Mouse (Mus musculus) urinary bladder, postnatal 25 days (tissue): ENCODE measurements around the gene Plg.

Experiments used
- DNase-seq: peaks from one replicate; pipeline ENCODE4 v3.0.0; 2022; ENCODE audit warnings: low spot score

The Plg gene

GRCm38 (mm10) chr17:12387781-12388180 is 9.4 kb downstream of the Plg start:
- DNase-seq = no peak

DNA sequence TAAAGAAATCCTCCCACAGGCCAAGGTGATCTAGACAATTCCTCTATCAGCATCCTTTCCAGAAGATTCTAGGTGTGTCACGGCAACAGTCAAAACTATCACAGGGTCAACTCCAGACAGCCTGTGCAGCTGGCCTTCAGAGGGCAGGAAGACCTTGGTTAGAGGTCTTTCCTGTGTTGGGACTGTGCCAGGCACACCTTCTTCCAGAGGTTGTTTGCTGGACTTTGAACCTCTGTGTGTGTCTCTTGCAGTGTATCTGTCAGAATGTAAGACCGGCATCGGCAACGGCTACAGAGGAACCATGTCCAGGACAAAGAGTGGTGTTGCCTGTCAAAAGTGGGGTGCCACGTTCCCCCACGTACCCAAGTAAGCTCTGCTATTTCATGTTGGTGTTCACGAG is 9.8 kb downstream of the Plg start:
- DNase-seq = no peak

DNA sequence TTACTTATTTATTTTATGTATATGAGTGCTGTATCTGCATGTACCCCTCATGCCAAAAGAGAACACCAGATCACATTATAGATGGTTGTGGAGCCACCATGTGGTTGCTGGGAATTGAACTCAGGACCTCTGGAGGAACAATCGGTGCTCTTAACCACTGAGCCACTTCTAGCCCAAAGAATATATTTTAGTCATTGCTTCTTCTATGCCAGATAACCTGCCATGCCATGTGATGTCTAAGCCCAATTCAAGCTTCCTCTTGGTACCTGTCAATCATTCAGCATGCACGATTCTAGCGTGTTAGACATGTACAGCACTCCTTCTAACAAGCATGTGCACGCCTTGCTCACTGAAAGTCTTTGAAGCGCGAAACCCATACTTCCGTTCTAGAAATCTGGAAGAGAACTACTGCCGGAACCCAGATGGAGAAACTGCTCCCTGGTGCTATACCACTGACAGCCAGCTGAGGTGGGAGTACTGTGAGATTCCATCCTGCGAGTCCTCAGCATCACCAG is 17.8 kb downstream of the Plg start:
- DNase-seq = no peak

DNA sequence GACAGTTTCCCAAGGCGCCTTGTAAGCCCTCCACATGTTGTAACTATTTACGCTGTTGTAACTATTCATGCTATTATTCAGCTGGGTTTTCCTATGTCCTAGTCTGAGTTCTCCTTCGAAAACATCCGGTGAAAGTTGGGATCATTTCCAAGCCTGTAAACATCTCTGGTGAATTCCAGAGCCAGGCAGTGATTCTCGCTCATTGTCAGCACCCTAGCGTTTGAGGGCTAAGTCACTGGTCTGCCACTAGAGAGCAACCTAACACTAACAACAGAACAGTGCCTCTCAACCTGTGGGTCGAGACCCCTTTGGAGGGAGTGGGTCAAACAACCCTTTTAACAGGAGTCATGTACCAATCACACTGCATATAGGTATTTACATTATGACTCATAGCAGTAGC is 25.0 kb downstream of the Plg start:
- DNase-seq = no peak

GRCm38 (mm10) chr17:12409346-12409944 is 31.0 kb downstream of the Plg start:
- no peak for DNase-seq

DNA sequence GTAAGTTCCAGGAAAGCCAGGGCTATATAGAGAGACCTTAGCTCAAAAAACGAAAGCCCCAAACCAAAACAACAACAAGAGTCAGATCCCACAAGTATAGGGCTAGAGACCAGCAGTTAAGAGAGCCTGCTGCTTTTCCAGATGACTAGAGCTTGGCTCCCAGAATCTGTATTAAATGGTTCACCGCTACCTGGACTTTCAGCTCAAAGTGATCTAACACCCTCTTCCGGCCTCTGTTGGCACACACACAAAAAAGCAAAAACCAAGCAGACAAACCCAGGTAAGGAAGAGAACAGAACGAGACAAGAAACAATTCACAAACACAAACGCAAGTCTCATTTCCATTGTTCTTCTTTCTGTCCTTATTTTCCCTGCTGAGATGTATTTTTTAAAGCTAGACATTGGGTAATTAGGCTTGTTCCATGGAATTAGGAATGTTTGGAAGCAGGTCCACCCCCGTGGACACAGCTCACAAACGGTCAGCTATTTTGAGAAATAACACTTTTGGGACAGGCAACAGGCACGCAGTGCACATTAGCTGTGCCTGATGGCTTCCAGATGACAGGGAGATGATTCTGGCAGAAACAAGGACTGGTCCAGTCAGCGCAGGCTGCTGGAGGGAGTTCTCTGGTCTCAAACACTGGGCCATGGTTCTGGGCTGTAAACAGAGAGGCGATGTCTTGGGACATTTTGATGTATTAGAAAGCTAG is 33.9 kb downstream of the Plg start:
- DNase-seq = no peak

- DNase-seq = no peak
Observed at GRCm38 (mm10) chr17:12412891-12413237, 34.5 kb downstream of the Plg start.

- DNase-seq = no peak
Observed at GRCm38 (mm10) chr17:12415031-12415735, 36.8 kb downstream of the Plg start.

DNA sequence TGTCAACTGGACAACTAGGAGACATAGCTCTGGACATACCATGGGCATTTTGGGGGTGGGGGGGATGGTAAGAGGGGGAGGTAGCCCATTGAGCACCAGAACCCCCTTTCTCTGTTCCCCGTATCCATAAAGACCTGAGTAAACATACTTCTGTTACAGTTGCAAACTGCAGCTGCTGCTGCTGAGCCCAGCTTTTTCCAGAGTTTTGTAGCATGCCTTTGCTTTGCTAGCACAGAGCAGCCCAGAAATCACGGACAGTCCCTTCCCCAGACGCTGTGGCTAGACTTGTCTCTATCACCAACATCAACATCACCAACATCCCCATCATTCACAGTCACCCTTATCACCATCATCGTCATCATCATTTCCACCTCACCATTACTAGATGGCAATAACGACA is 37.3 kb downstream of the Plg start:
- DNase-seq = no peak

DNA sequence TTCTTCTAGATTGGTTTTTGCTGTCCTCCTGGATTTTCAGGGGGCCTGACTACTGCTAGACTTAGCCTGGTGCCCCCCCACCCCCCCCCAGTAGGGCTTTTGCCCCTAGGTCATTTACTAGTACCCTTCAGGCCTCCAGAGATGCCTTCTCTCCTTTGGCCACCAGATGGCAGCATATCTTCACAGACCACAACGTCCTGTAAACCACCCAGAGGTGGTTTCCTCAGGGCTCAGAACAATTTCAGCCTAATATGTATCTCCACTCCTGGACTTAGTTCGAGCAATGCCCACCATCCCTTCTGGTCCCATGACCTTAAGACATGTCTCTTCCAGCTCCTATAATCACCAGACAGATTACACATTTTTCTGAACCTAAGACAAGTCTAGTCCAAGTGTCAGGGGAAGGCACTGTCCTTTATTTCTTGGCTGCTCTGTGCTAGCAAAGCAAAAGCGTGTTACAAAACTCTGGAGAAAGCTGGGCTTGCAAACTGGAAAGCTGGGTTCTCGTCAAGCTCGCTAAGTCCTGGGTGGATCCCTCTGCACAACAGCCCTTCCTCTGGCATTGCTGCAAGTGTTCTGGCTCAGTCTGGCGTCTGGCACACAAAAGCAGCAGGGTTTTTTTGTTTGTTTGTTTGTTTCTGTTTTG is 38.0 kb downstream of the Plg start:
- DNase-seq = peak; percentile 78

DNA sequence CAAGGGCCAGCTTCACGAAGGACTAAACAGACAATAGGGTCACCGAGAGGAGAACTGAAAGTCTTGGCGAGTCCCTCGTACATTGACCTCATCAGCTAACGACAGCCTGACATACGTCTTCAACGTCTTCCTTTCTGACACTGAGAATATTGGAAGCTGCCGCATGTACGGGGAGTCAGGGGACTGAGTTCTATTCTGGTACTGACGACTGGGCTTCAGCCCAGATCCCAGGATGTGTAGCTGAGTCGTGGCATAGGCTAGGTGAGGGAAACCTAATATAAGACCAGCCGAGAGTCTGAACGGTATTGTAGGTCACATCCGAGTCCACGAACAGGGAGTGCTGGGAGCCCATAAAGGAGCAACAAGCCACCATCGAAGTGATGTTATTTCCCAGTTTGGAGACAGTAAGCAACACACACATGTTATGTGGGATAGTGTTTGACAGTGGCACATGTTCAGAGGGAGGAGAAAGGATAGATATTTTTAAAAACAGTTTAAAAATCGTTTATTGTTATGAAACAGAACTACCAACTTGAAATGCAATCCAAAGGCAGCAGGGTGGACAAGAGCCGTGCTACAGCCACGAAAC is 41.2 kb downstream of the Plg start:
- DNase-seq = no peak

DNA sequence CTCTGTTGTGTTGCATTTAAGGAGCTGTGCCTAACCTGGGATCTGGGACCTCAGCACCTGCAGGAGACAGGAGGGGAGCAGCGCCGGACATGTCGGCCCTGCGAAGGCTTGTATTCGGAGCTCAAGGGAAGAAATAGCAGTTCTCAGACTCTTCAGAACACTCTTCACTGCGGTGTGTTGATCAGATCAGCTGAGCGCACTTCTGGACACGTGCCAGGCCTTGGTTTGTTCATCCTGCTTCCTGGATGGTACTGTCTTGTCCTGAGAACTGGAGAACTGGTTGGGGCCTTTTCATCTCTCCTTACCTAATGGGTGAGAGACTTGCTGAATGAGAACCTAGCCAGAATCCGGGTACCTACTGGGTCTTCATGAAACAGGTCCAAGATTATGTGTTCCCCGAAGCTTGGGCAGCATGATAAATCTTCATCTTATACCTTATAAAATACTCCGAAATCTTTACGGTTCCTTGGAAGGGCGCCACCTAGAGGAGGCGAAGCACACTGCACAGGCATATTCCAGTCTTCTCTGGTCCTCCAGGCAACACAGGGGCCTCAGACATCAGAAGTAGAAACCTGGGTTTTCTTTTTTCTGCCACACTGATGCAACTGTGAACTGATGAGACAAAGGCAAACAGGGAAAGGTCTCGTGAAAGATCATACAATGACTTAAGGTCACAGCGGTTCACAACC is 42.6 kb downstream of the Plg start:
- DNase-seq = no peak

DNA sequence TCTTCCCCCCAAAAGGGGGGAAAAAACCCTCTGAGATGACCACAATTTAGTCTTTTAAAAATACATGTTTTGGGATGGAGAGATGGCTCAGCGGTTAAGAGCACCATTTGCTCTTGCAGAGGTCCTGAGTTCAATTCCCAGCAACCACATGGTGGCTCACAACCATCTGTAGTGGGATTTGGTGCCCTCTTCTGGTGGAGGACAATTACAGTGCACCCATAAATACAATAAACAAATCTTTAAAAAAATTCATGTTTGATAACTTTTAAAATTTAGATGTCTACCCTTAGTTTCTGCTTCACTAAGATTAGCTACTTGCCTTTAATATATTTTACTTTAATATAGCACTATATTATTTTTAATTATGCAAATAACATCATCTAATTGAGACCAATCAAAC is 43.7 kb downstream of the Plg start:
- no peak for DNase-seq

GRCm38 (mm10) chr17:12427156-12427555 is 48.7 kb downstream of the Plg start:
- DNase-seq = no peak

GRCm38 (mm10) chr17:12428369-12428768 is 50.0 kb downstream of the Plg start:
- DNase-seq = no peak

DNA sequence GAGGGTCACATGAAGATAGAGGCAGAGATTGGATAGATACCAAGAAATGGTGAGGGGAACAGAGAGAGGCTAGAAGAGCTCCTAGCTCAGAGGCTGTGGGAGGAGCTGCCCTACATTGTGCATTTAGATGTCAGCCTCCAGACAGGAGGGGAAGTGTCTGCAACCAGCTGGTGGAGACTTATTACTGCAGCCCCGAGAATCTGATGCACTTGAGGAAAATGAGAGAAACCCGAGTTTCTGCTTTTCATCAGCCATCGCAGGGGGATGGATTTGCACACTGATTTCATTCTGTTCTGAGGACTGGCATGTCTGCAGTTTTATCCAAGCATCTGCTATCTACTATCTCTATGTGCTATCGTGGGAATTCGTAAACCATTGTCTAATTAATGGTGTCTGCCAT is 53.3 kb downstream of the Plg start:
- no peak for DNase-seq

DNA sequence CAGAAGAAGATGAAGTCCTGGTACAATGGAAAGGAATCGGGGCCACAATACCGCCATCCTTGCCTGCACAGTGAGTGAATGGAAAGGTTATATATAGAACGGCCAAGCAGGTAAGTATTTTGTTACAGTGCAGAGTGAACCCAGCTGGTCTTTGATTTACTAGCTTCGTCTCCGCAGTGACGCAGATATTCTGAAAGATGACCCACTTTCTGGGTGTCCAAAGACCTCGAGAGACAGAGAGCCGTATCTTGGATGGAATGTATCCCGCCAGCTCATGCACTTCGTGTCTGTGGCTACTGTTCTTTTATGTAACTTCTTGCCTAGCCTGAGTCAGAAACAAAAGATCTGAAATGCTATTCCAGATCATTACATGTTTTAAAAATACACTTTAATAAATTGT is 59.4 kb downstream of the Plg start:
- no peak for DNase-seq

DNA sequence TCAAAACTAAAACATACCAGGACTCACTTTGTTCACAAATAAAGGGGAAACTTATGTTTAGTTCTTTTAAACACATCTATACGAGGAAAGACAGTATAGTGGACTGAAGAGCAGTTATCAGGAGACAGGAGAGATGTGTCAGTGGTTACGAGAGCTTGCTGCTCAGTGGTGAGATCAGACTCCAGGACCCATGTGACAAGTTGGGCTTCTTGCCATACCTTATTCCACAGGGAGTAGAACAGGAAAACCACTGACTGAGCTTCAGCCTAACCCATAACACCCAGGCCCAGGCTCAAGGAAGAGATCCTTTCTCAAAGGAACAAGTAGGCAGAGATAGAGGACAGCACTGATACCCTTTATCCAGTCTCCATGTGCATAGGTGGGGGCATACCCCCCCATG is 66.2 kb downstream of the Plg start:
- DNase-seq = no peak

DNA sequence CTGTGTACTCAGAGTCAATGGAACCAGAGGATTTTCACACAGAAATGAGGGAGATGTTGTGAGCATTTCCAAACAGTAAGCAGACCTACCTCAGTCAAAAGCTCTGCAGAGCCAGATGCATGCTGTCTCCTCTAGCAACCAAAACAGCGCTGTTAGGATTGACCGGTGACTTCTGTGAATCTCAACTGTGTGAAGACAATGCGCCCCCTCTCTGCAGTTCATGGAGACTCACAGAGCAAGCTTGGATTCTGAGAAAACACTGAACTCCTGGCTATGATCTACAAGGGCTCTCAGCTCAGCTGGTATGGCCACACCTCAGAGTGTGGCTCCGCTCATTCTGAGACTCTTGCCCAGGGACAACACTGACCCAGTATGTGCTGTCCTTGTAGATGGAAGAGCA is 72.8 kb downstream of the Plg start:
- no peak for DNase-seq

- DNase-seq = no peak
Observed at GRCm38 (mm10) chr17:12452862-12453531, 74.6 kb downstream of the Plg start.

DNA sequence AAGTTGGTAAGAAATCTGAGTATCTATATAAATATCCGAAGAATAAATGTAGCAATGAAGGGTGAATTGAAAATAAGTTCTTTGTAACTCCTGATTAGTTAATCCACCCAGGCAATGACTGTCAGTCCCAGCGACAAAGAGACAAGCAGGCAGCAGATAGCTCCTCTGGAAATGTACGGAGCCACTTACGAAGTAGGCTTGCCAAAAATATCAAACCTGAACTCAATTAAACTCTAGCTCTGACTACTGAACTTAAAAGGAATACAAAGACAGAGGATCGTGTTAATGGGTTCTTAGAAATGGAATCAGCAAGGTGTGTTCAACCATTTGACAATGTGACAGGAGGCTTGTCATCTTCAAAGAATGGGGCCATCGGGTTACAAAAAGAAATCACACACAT is 75.3 kb downstream of the Plg start:
- no peak for DNase-seq
